ENCODE assay signal across 1 mouse cellular context in genomic region chr11:101081659-101082058, GRCm38 (mm10).
TF ChIP-seq lines count a peak whose summit lies in the region.

No protein-coding gene starts in this region.

TF ChIP-seq in CH12.LX, 34 proteins besides CTCF, POLR2A, EP300 and RAD21 (continued from another document):
- TF ChIP-seq MEF2A (IDR thresholded peaks at IDR 0.05; ENCODE audit: borderline replicate concordance, low read depth, low read length) (no peak), SIN3A (IDR thresholded peaks at IDR 0.05; ENCODE audit: low read length) (no peak), ZC3H11A (IDR thresholded peaks at IDR 0.05; ENCODE audit: low read depth, low read length) (no peak), IRF4 (IDR thresholded peaks at IDR 0.05; ENCODE audit: low read depth, low read length) (no peak), TBP (conservative IDR thresholded peaks at IDR 0.05; ENCODE audit: low read depth, low read length) (no peak)
